Mouse (Mus musculus) lung, adult 2 months (tissue): Measurements from ENCODE around the gene Pex11g.

ENCODE experiments used
- CTCF ChIP-seq: fragments of 200-500 bp; IDR thresholded peaks from 2 replicates; pipeline ENCODE4 v1.5.1; 2011; ENCODE audit warnings: mild to moderate bottlenecking, low read length, control low read depth; ENCODE audit not compliant: insufficient read depth
- POLR2A ChIP-seq: fragments of 200-500 bp; IDR thresholded peaks from 2 replicates; pipeline ENCODE4 v1.6.1; 2011; ENCODE audit warnings: low read depth, mild to moderate bottlenecking, control low read depth, low read length, borderline replicate concordance; ENCODE audit errors: extremely low read depth

DNA sequence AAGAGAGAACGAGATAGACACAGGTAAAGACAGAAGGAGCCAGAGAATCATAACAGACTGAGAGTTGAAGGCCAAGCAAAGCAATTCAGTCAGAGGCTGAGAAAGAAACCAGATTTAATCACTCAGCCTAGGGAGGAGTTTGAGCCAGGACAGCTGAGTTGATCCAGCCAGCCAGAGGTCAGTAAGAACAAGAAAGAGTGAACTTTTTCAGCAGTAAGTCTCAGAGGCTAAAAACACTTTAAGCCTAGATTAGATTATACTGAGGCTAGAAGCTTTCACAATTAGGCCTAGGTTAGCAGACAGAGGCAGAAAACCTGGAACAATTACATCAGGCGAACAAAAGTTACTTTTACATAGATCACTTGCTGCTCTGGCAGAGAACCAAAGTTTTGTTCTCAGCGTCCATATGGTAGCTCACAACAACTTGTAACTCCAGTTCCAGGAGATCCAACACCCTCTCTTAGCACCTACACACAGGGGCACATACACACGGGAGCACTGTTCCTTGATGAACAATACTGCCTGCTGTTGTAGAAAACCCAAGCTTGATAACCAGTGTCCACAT lies 12.8 kb upstream of the Pex11g start:
- no peak for TF ChIP-seq POLR2A
- TF ChIP-seq CTCF, result no peak
